Mouse (Mus musculus) spleen, adult 2 months (tissue): Measurements from ENCODE around the gene Aebp1.

Experiments used
- CTCF ChIP-seq: fragments of 200-500 bp; IDR thresholded peaks from 2 replicates; pipeline ENCODE4 v1.5.1; 2011; ENCODE audit warnings: mild to moderate bottlenecking, inconsistent platforms; ENCODE audit not compliant: insufficient read depth, insufficient read length, insufficient replicate concordance; ENCODE audit errors: extremely low read depth
- POLR2A ChIP-seq: fragments of 200-500 bp; IDR thresholded peaks from 2 replicates; pipeline ENCODE4 v1.6.1; 2011; ENCODE audit warnings: low read depth, low read length, inconsistent platforms

- TF ChIP-seq CTCF (no peak), POLR2A (no peak)
Observed at GRCm38 (mm10) chr11:5860639-5861038, 1.1 kb upstream of the Aebp1 start.
